Mouse (Mus musculus) forebrain, embryonic 11.5 days (tissue): ENCODE data around the gene Med1. TPM values are rescaled to one million over a fixed set of nuclear protein-coding genes. Genes with fewer than 3 reads are reported as not detected.

Experiments used
- ATAC-seq: fragments of 200-750 bp; cut with Nextera tagmentation; replicated peaks from 2 replicates; pipeline ENCODE4 v1.8.0; 2017; ENCODE audit warnings: moderate TSS enrichment; ENCODE audit not compliant: low FRiP score
- DNase-seq: peaks from one replicate; pipeline ENCODE4 v3.0.0-alpha.2; 2017; ENCODE audit warnings: low spot score
- H3K27ac ChIP-seq: fragments of 300-500 bp; sonication (generic); 2 replicates; pipeline ENCODE4 v1.5.1; 2014; ENCODE audit warnings: low read depth, low read length
- H3K27me3 ChIP-seq: fragments of 300-500 bp; sonication (generic); 2 replicates; pipeline ENCODE4 v1.6.1; 2014; ENCODE audit warnings: mild to moderate bottlenecking, low read length, mixed read lengths; ENCODE audit not compliant: control insufficient read depth, insufficient read depth
- H3K36me3 ChIP-seq: fragments of 300-500 bp; sonication (generic); 2 replicates; pipeline ENCODE4 v1.6.1; 2014; ENCODE audit warnings: mild to moderate bottlenecking, low read length, moderate library complexity, mixed read lengths; ENCODE audit not compliant: control insufficient read depth, insufficient read depth
- H3K4me1 ChIP-seq: fragments of 300-500 bp; sonication (generic); replicated peaks from 2 replicates; pipeline ENCODE4 v1.6.1; 2014; ENCODE audit warnings: low read length, mixed read lengths; ENCODE audit not compliant: control insufficient read depth, insufficient read depth
- H3K4me2 ChIP-seq: fragments of 300-500 bp; sonication (generic); 2 replicates; pipeline ENCODE4 v1.6.1; 2014; ENCODE audit warnings: low read depth, mild to moderate bottlenecking, low read length, moderate library complexity, mixed read lengths; ENCODE audit not compliant: severe bottlenecking
- H3K4me3 ChIP-seq: fragments of 300-500 bp; sonication (generic); 2 replicates; pipeline ENCODE4 v1.5.1; 2014; ENCODE audit warnings: low read depth, low read length
- H3K9ac ChIP-seq: fragments of 300-500 bp; sonication (generic); 2 replicates; pipeline ENCODE4 v1.6.1; 2014; ENCODE audit warnings: low read length
- H3K9me3 ChIP-seq: fragments of 300-500 bp; sonication (generic); 2 replicates; pipeline ENCODE4 v1.6.1; 2016; ENCODE audit warnings: low read length, mixed read lengths; ENCODE audit not compliant: control insufficient read depth
- WGBS: fragments of 180-500 bp; shearing (Covaris S2); extraction: QIAGEN DNeasy Blood & Tissue Kit; methylation state at CpG from one replicate; pipeline ENCODE4 v1.1.7; 2014; 5-methylcytosine and 5-hydroxymethylcytosine counted together
- polyA plus RNA-seq: library from polyadenylated mRNA; unstranded; fragments of >200 nt; fragmentation: Nextera tagmentation; extraction: Ambion mirVana; gene quantifications from 2 replicates; pipeline ENCODE4 v1.2.1, GENCODE M21; 2014

The Med1 gene
- polyA plus RNA-seq, 1 experiment from 2014 or later, result 81.7 TPM

GRCm38 (mm10) chr11:98155094-98155493 lies 38.0 kb downstream of the Med1 start:
- Histone ChIP-seq H3K9me3 (no peaks in the 10 kb centered on the region), H3K9ac (no peak overlapping the region), H3K36me3 (peaks cover 16% of the 10 kb centered on the region; the same call in 1 of the 2 replicates), H3K4me2 (no peak overlapping the region), H3K27me3 (no peaks in the 10 kb centered on the region), H3K4me3 (no peak overlapping the region), H3K27ac (no peak overlapping the region), H3K4me1 (no peaks in the 10 kb centered on the region)
- DNase-seq, result no peak
- no peak for ATAC-seq
- 88% methylated on average over 6 of the region's 6 CpGs for WGBS

GRCm38 (mm10) chr11:98150625-98151156 lies 42.4 kb downstream of the Med1 start:
- no peaks in the 10 kb centered on the region for H3K9me3 ChIP-seq

GRCm38 (mm10) chr11:98149786-98150624 lies 43.1 kb downstream of the Med1 start, which contains the start of gene Fbxl20:
Gene Fbxl20, minus strand, starts transcription at chr11:98150403.
- H3K9ac ChIP-seq, result peak within 1 kb of the TSS; percentile 86
- H3K27me3 ChIP-seq, result no peaks in the 10 kb centered on the region
- WGBS, result under 1% methylated on average over 44 of the region's 65 CpGs
- H3K36me3 ChIP-seq, result no peaks in the 10 kb centered on the region; the same call in 1 of the 2 replicates
- DNase-seq, result peak; percentile 96
- H3K4me3 ChIP-seq, result peak within 1 kb of the TSS; percentile 94
- H3K9me3 ChIP-seq, result no peaks in the 10 kb centered on the region
- H3K27ac ChIP-seq, result peak within 1 kb of the TSS; percentile 84
- ATAC-seq, result peak; percentile 91
- H3K4me2 ChIP-seq, result peak within 1 kb of the TSS; percentile 97
- peaks cover 5% of the 10 kb centered on the region; the same call in 1 of the 2 replicates for H3K4me1 ChIP-seq

More at GRCm38 (mm10) chr11:98150625-98151156, 42.4 kb downstream of the Med1 start:
- H3K4me3 ChIP-seq, result peak overlapping the region; percentile 94
- no peak overlapping the region; the same call in 1 of the 2 replicates for H3K27ac ChIP-seq
- H3K4me2 ChIP-seq, result peak overlapping the region; percentile 97; the same call in 1 of the 2 replicates
- H3K4me1 ChIP-seq, result peaks cover 5% of the 10 kb centered on the region; the same call in 1 of the 2 replicates
- DNase-seq (no peak), ATAC-seq (no peak)
- H3K9ac ChIP-seq, result no peak overlapping the region
- H3K36me3 ChIP-seq, result no peaks in the 10 kb centered on the region; the same call in 1 of the 2 replicates
- no peaks in the 10 kb centered on the region for H3K27me3 ChIP-seq
- WGBS, result 10% methylated on average over 10 of the region's 10 CpGs

- ATAC-seq, result peak; percentile 88
- H3K9me3 ChIP-seq, result no peaks in the 10 kb centered on the region
These were observed 43.8 kb downstream of the Med1 start for GRCm38 (mm10) chr11:98149304-98149750.

GRCm38 (mm10) chr11:98148551-98149301 lies 44.4 kb downstream of the Med1 start:
- DNase-seq, result no peak

More at GRCm38 (mm10) chr11:98149304-98149750, 43.8 kb downstream of the Med1 start:
- no peaks in the 10 kb centered on the region for H3K27me3 ChIP-seq
- no peaks in the 10 kb centered on the region; the same call in 1 of the 2 replicates for H3K36me3 ChIP-seq
- H3K4me1 ChIP-seq, result peaks cover 5% of the 10 kb centered on the region; the same call in 1 of the 2 replicates
- H3K27ac ChIP-seq, result peak overlapping the region; percentile 84
- DNase-seq, result peak; percentile 96
- peak overlapping the region; percentile 97 for H3K4me2 ChIP-seq
- under 1% methylated on average over 52 of the region's 57 CpGs for WGBS
- peak overlapping the region; percentile 94 for H3K4me3 ChIP-seq
- peak overlapping the region; percentile 86 for H3K9ac ChIP-seq

GRCm38 (mm10) chr11:98145856-98146255 lies 47.2 kb downstream of the Med1 start:
- no peak for ATAC-seq
- whole genome bisulfite sequencing, result 82% methylated on average over 7 of the region's 7 CpGs
- DNase-seq, result no peak

More at GRCm38 (mm10) chr11:98148551-98149301, 44.4 kb downstream of the Med1 start:
- 3% methylated on average over 36 of the region's 45 CpGs for WGBS
- Histone ChIP-seq H3K4me2 (peak overlapping the region; percentile 97), H3K9me3 (no peaks in the 10 kb centered on the region), H3K27ac (peak overlapping the region; percentile 84), H3K27me3 (no peaks in the 10 kb centered on the region), H3K36me3 (no peaks in the 10 kb centered on the region; the same call in 1 of the 2 replicates), H3K4me3 (peak overlapping the region; percentile 94), H3K4me1 (peaks cover 5% of the 10 kb centered on the region; the same call in 1 of the 2 replicates), H3K9ac (peak overlapping the region; percentile 86)
- ATAC-seq, result 0 out of 2 replicates have a peak, but pooled peaks have one; percentile 22

GRCm38 (mm10) chr11:98142545-98142944 lies 50.5 kb downstream of the Med1 start:
- ATAC-seq, result no peak

More at GRCm38 (mm10) chr11:98145856-98146255, 47.2 kb downstream of the Med1 start:
- Histone ChIP-seq H3K9ac (no peak overlapping the region), H3K27ac (no peak overlapping the region), H3K36me3 (no peaks in the 10 kb centered on the region), H3K9me3 (no peaks in the 10 kb centered on the region), H3K4me2 (no peak overlapping the region), H3K4me3 (no peak overlapping the region), H3K27me3 (no peaks in the 10 kb centered on the region), H3K4me1 (peaks cover 5% of the 10 kb centered on the region; the same call in 1 of the 2 replicates)

GRCm38 (mm10) chr11:98138894-98139293 lies 54.2 kb downstream of the Med1 start:
- DNase-seq (no peak), ATAC-seq (no peak)
- H3K4me3 ChIP-seq, result no peak overlapping the region
- no peaks in the 10 kb centered on the region for H3K9me3 ChIP-seq
- no peak overlapping the region for H3K27ac ChIP-seq
- no peak overlapping the region for H3K9ac ChIP-seq
- no peaks in the 10 kb centered on the region for H3K27me3 ChIP-seq
- 91% methylated on average over 7 of the region's 7 CpGs for WGBS
- no peaks in the 10 kb centered on the region for H3K36me3 ChIP-seq
- H3K4me1 ChIP-seq, result no peaks in the 10 kb centered on the region
- no peak overlapping the region for H3K4me2 ChIP-seq

More at GRCm38 (mm10) chr11:98142545-98142944, 50.5 kb downstream of the Med1 start:
- Histone ChIP-seq H3K9ac (no peak overlapping the region), H3K9me3 (no peaks in the 10 kb centered on the region), H3K4me1 (no peaks in the 10 kb centered on the region), H3K27me3 (no peaks in the 10 kb centered on the region), H3K4me3 (no peak overlapping the region), H3K27ac (no peak overlapping the region), H3K36me3 (no peaks in the 10 kb centered on the region), H3K4me2 (no peak overlapping the region)
- 87% methylated on average over 2 of the region's 2 CpGs for WGBS
- no peak for DNase-seq
